Mouse (Mus musculus): Measurements from ENCODE around the gene Sap30bp.

- no peak for TF ChIP-seq GATA1 (IDR thresholded peaks at IDR 0.05; ENCODE audit: low read length)
- TF ChIP-seq TAL1 (IDR thresholded peaks at IDR 0.05; ENCODE audit: low read length), result no peak
Measured at GRCm38 (mm10) chr11:115975083-115975420, 42.0 kb downstream of the Sap30bp start.
